Mouse (Mus musculus) MEL (cell line): ENCODE measurements around the gene Fdps.

Source experiments
- BHLHE40 ChIP-seq: IDR thresholded peaks from 2 replicates; pipeline ENCODE4 v1.6.1; 2012; ENCODE audit warnings: low read depth, mild to moderate bottlenecking, inconsistent platforms, low read length, improper control_type of control experiment, borderline replicate concordance
- CTCF ChIP-seq, 3 experiments: IDR thresholded peaks in 2 of 3; conservative IDR thresholded peaks in 1 of 3; 2 replicates each; pipeline ENCODE4 v1.5.1; 2011 to 2012; ENCODE audit warnings: low read length in 3 of 3, low read depth in 2 of 3, mild to moderate bottlenecking in 2 of 3, improper control_type of control experiment in 1 of 3, inconsistent platforms in 1 of 3, mixed read lengths in 1 of 3, moderate library complexity in 1 of 3; ENCODE audit not compliant: control insufficient read depth in 1 of 3, insufficient read depth in 1 of 3, poor library complexity in 1 of 3, severe bottlenecking in 1 of 3
- ELF1 ChIP-seq: IDR thresholded peaks from 2 replicates; pipeline ENCODE4 v1.6.1; 2014; ENCODE audit warnings: low read depth, mild to moderate bottlenecking, inconsistent platforms, low read length, improper control_type of control experiment, moderate library complexity
- EP300 ChIP-seq, 2 experiments: IDR thresholded peaks; 2 replicates each; pipeline ENCODE4 v1.6.1; 2011; ENCODE audit warnings: improper control_type of control experiment in 2 of 2, low read length in 2 of 2, low read depth in 1 of 2, mild to moderate bottlenecking in 1 of 2
- GATA1 ChIP-seq: IDR thresholded peaks from 2 replicates; pipeline ENCODE4 v1.6.1; 2011; ENCODE audit warnings: low read depth, low read length, improper control_type of control experiment
- MAZ ChIP-seq: IDR thresholded peaks from 2 replicates; pipeline ENCODE4 v1.6.1; 2012; ENCODE audit warnings: low read depth, mild to moderate bottlenecking, inconsistent platforms, low read length, improper control_type of control experiment
- POLR2A ChIP-seq, 2 experiments: IDR thresholded peaks; 2 replicates each; pipeline ENCODE4 v1.6.1; 2011 to 2012; ENCODE audit warnings: low read length in 2 of 2, mild to moderate bottlenecking in 2 of 2, control low read depth in 1 of 2, improper control_type of control experiment in 1 of 2, low read depth in 1 of 2, moderate library complexity in 1 of 2; ENCODE audit not compliant: control insufficient read depth in 1 of 2, insufficient read depth in 1 of 2, poor library complexity in 1 of 2
- SMC3 ChIP-seq: IDR thresholded peaks from 2 replicates; pipeline ENCODE4 v1.6.1; 2011; ENCODE audit warnings: low read depth, low read length, improper control_type of control experiment
- USF1 ChIP-seq: IDR thresholded peaks from 2 replicates; pipeline ENCODE4 v1.6.1; 2014; ENCODE audit warnings: low read depth, mild to moderate bottlenecking, inconsistent platforms, low read length, improper control_type of control experiment, moderate library complexity

GRCm38 (mm10) chr3:89077383-89077782 is 24.4 kb downstream of the Fdps start:
- no peak for TF ChIP-seq POLR2A (IDR thresholded peaks at IDR 0.05; ENCODE audit: control insufficient read depth in 1 of 2, insufficient read depth in 1 of 2, low read depth in 1 of 2, low read length in 2 of 2, poor library complexity in 1 of 2)
- TF ChIP-seq CTCF (IDR thresholded peaks at IDR 0.05 in 2 of 3, conservative IDR thresholded peaks at IDR 0.05 in 1 of 3; ENCODE audit: control insufficient read depth in 1 of 3, insufficient read depth in 1 of 3, low read depth in 2 of 3, low read length in 3 of 3, poor library complexity in 1 of 3, severe bottlenecking in 1 of 3): no peak
- TF ChIP-seq USF1: no peak
- TF ChIP-seq EP300 (IDR thresholded peaks at IDR 0.05; ENCODE audit: low read depth in 1 of 2, low read length in 2 of 2): no peak
- no peak for TF ChIP-seq SMC3
- TF ChIP-seq BHLHE40: no peak
- no peak for TF ChIP-seq ELF1
- no peak for TF ChIP-seq MAZ
- no peak for TF ChIP-seq GATA1
